Mouse (Mus musculus) ovary, postnatal 14 days (tissue): Measurements from ENCODE around the gene Parp8.

Experiments used
- DNase-seq: peaks from one replicate; pipeline ENCODE4 v3.0.0; 2022; ENCODE audit warnings: low spot score

Parp8 gene

GRCm38 (mm10) chr13:117018676-117019075, 6.7 kb downstream of the Parp8 start:
- DNase-seq = no peak

GRCm38 (mm10) chr13:117013516-117013915, 11.8 kb downstream of the Parp8 start:
- DNase-seq = no peak

- DNase-seq = no peak
Observed at GRCm38 (mm10) chr13:117012031-117012430, 13.3 kb downstream of the Parp8 start.

GRCm38 (mm10) chr13:117010143-117010542, 15.2 kb downstream of the Parp8 start:
- DNase-seq = no peak

GRCm38 (mm10) chr13:117008021-117009015, 17.0 kb downstream of the Parp8 start:
- DNase-seq = no peak

GRCm38 (mm10) chr13:117007566-117007965, 17.8 kb downstream of the Parp8 start:
- DNase-seq = no peak

GRCm38 (mm10) chr13:117006638-117007037, 18.7 kb downstream of the Parp8 start:
- DNase-seq = no peak

- no peak for DNase-seq
Observed at GRCm38 (mm10) chr13:117000493-117000892, 24.8 kb downstream of the Parp8 start.

GRCm38 (mm10) chr13:116991560-116991959, 33.8 kb downstream of the Parp8 start:
- DNase-seq = no peak

- DNase-seq = no peak
Observed at GRCm38 (mm10) chr13:116990327-116990726, 35.0 kb downstream of the Parp8 start.

GRCm38 (mm10) chr13:116988706-116989105, 36.6 kb downstream of the Parp8 start:
- DNase-seq = no peak

GRCm38 (mm10) chr13:116988208-116988607, 37.1 kb downstream of the Parp8 start:
- no peak for DNase-seq

GRCm38 (mm10) chr13:116987284-116987683, 38.1 kb downstream of the Parp8 start:
- no peak for DNase-seq

GRCm38 (mm10) chr13:116986658-116987057, 38.7 kb downstream of the Parp8 start:
- no peak for DNase-seq

- no peak for DNase-seq
Observed at GRCm38 (mm10) chr13:116974081-116974860, 51.1 kb downstream of the Parp8 start.

- no peak for DNase-seq
Observed at GRCm38 (mm10) chr13:116973491-116973890, 51.8 kb downstream of the Parp8 start.

GRCm38 (mm10) chr13:116972036-116972611, 53.2 kb downstream of the Parp8 start:
- no peak for DNase-seq

- no peak for DNase-seq
Observed at GRCm38 (mm10) chr13:116970706-116971428, 54.5 kb downstream of the Parp8 start.

GRCm38 (mm10) chr13:116969650-116970049, 55.7 kb downstream of the Parp8 start:
- DNase-seq = no peak

- DNase-seq = no peak
Observed at GRCm38 (mm10) chr13:116968906-116969305, 56.4 kb downstream of the Parp8 start.

- DNase-seq = no peak
Observed at GRCm38 (mm10) chr13:116967459-116967858, 57.9 kb downstream of the Parp8 start.
